Mouse (Mus musculus): Measurements from ENCODE around the gene Myl3.
A peak's percentile ranks its signal among the peaks of the same experiment; 100 is the strongest.

The Myl3 gene

DNA sequence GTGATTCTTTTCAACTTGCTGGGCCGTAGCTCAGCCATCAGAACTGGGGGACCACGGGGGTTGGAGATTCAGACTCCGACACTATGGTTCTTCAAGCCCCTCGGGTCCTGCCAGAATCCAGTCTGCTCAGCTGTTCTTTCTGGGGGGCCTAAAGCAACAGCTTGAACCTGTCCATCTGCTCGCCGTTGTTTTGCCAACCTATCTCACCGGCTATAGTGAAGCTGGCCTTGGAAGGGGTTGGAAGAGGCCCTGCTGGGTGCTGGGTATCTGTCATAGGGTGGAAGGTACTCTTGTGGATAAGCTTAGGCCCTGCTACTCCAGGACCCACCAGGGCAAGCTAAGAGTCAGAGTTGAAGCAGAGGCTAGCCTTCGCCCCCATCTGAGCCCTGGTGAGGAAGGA, 19.2 kb downstream of the Myl3 start:
- no peak for DNase-seq (ENCODE audit: low read depth, low spot score)

DNA sequence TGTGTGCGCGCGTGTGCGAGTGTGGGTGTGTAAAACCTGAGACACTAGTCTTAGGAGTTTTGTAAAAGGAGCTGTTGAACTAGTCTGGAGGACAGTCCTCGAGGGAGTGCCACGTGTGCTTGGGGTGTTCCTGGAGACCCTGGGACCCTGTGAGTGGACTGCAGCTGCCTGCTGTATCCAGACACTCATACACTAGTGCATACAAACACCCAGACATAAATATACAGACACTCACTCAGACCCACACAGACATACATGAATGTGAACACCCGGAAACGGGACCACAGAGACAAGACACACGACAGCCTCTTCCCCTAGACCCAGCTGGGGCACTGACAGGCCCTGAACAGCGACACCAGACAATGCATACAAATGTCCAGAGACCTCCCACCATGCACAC, 21.1 kb downstream of the Myl3 start:
- DNase-seq (ENCODE audit: low read depth, low spot score): no peak

DNA sequence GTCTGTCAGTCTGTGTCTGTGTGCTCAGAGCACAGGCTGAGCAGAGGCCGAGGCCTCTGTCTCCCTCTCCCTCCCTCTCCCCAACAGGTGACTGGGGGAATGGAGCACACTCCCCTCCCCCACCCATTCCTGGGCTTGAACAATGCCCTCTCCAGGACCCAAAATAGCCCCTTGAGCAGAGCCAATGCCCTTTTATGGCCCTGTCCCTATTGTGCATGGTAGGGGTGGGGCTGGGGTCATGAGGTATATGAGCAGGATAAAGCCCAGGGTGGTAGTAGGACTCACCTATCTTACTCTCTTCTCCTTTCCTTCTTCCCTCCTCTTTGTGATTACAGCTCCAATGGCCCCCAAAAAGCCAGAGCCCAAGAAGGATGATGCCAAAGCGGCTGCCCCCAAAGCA, 21.7 kb downstream of the Myl3 start:
- no peak for DNase-seq (ENCODE audit: low read depth, low spot score)

DNA sequence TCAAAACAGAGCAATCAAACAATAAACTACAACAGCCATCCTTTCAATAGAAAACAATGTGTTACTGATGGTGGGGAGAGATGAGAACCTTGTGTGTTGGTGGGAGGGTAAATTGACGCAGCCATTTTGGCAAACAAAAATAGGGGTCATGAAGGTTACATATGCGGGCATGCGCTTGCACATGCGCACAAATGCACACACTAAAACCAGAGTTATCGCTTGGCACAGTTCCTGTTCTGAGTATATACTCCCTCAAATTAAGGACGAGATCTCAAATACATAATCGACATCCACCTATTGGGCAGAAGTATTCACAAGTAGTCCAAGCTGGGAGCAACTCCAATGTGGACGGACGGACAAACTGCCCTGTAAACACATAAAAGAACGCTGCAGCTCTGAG, 30.7 kb downstream of the Myl3 start:
- DNase-seq (ENCODE audit: low read depth, low spot score): no peak

DNA sequence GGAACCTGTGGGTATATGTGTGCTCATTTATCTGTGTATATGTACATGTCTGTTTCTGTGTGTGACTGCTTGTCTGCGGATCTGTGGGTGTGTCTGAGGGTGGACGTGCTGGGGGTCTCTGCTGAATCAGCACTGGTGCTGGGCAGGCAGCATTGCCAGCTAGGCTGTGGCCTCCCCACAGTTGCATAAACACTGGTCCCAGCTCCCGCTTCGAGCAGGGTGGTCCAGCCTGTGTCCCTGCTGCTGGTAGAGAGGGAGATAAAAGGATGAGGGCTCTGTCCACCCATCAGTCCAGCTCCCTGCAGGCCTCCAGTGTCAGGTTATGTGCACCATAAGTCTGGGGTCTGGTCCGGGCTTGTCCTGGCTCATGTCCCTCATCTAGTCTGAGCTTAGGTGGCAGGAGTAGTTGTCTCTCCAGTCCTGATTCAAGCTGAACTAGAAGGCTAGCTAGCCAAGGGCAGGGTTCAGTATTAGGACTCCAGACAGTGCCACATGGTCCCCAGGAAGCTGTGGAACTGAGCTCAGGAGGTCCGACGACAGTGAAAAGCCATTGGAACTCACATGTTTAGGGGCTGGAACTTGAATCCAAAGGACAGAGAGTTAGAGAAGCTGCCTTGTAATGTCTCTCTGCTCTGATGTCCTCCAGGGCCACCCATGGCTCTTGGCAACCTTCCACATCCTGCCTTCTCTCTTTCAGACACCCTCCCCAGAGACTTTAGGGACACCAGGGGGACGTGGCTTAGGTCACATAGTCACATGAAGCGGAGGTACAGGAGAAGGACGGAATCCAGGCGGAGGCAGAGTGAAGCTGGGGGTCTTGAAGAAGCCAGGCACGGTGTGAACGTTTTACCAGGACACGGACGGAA, 33.0 kb downstream of the Myl3 start:
- no peak for DNase-seq (ENCODE audit: low read depth, low spot score)

DNA sequence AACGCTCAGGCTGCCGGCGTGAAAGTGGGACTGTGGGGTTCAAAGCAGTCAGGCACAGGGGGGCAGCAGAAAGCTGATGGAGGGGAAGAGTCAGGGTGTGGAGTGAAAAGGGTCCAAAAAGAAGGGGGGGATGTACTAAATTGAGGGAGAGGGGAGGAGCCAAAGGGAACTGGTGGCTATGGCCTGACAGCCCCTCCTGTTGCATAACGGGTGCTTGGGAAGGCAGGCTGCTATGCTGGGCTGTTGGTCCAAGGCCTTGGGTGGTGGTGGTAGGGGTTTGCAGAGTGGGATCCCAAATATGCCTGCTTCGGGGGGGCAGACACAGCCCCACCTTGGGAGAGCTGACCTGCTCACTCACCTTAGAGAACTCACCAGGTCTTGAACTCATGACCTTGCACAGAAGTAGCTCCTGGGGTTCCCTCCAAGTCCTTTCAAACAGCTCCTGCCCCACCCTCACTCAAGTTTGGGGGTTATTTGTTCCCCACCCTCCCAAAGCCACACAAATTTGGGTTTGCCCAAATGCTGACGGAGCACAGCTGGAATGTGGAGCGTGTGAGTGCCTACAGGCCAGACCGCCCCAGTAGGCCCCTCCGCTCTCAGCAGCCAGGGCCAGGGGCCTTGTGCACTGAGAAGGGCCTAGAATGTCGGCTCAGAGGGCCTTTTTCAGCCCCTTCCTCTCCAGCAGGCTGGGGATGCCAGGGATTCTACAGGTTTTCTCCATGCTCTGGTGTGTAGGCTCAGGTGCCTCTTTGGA, 33.8 kb downstream of the Myl3 start:
- DNase-seq (ENCODE audit: low read depth, low spot score): no peak

DNA sequence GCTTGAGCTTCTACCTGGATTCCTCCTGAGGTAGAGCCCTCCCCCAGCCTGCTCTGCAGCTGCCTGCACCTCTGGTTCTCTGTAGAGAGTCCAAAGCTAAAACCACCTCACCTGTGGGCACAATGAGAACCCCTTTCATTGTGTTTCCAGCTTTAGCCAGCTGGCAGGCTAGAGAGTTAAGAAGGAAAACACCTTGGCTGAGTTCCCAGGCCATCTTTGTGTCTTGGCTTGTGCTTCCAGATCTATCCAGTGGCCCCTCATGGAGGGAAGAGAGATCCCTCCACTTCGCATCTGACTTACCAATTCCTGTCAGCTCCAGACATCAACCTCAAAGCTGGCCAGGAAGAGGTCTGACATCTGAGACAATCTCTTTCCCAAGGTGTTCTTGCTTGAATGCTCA, 36.4 kb downstream of the Myl3 start:
- no peak for DNase-seq (ENCODE audit: low read depth, low spot score)

DNA sequence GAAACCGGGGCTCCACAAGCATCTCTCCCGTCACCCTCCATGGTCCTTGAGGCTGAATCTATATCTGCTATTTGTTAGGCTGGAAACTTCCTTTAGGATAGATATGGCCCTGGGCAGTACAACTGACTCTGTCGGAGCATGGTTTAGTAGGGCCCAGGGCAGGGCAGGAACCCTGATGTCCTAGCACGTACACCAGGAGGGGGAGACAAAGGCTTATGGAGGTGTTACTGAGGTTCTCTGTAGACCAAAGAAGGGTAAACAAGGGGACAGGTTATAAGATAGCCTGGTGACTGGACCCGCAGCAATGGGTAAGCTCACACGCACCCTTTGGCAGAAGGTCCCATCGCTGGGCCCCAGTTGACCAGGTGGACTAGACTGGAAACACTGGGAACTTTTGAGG, 36.9 kb downstream of the Myl3 start:
- DNase-seq (ENCODE audit: low read depth, low spot score): no peak

DNA sequence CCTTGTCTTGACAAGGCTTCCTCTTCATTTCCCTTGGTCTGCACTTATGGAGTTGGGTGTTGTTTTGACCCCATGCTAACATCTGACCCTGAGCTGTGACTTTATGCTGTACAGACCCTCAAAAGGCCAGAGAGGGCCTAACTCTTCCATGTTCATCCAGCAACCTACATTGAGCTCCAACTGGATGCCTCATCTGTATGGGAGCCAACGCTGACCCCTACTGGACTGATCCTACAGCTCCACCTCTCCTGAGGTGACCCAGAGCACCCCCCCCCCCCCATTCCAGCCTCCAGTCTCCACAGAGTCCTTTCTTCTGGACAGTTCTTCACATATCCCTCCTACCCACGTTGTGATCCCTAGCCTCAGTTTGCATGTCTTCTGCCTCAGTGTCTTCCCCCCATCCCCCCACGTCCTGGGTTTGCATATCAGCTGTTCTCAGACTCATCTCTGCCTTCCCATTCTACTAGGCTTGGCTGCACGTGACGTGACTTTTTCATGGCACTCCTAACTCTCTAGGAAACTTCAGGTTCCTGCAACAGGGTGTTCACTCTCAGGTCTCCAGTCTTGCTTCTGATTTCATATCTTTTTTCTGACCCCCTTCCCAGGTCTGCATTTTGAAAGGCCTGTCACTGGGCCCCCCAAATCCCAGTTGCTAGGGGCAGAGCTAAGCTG, 37.7 kb downstream of the Myl3 start:
- DNase-seq (ENCODE audit: low read depth, low spot score): no peak

DNA sequence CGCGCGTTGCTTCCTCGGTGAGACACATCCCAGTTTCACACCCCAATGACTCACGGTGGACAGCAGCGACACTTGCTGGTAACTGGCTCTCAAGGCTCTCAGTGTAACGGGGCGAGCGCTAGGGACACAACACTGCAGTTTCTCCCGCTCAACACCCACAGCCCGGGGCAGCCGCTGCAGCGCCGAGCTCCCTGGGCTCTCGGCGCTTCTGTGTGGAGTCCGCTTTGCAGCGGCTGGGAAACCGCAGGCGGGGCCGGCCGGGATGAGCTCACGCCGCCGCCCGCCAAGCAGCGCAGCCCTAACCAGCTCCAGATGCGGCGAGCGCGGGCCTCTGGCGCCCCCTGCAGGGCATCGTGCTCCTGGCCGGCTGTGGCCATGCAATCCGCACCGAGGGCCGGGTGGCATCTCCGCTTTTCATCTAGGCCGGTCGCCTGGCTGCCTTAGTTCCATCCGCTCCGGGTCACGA, 39.6 kb downstream of the Myl3 start:
- peak; percentile 74 for DNase-seq (ENCODE audit: low read depth, low spot score)

DNA sequence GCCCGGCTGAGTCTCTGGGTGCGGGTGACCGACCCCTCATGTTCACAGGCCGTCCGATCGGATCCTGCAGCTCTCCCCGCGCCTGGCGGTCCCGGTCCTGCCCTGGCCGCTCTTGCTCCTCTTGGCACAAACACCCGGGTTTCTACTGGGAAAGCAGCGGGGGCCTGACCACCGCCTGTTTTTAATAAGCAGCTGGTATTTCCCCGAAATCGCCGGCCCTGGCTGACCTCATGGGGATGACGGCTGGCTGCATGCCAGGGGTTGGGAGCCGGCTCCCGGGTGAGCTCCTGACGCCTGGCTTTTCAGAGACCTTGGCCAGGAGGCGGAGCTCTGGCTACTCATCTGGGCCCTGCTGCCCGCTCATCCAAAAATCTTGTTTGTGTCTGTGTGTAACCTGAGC, 40.1 kb downstream of the Myl3 start:
- DNase-seq (ENCODE audit: low read depth, low spot score): peak; percentile 34

DNA sequence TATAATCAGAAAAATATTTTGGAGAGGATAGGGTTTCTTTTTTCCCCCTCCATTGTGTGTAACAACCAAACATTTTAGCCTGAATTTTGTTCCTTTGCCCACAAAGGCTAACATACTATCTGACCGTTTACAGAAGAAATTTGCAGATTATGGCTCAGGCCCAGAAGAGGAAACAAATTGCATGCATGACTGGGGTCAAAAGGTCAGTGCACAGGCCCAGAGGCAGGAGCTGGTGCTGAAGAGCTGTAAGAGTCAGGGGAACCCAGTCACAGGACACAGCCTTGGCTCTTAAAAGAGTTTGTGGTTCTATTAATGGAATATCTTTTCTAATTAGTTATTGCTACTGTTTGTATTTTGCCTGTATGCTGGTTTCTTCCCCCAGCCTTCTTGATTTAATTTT, 42.0 kb downstream of the Myl3 start:
- no peak for DNase-seq (ENCODE audit: low read depth, low spot score)

DNA sequence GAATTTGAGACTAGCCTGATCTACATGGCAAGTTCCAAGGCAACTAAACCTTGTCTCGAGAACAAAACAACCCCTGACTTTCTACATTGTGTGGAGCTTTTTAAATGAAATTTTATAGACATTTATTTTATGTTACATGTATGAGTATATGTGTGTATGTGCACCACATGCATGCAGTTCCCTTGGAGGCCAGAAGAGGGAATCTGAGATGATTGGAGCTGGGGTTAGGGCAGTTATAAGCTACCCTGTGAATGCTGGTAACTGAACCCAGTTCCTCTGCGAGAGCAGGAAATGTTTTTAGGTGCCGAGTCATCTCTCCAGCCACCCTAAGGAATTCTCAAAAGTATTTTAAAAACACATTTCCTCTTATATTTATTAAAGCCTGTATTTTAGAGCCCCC, 46.5 kb downstream of the Myl3 start:
- no peak for DNase-seq (ENCODE audit: low read depth, low spot score)

DNA sequence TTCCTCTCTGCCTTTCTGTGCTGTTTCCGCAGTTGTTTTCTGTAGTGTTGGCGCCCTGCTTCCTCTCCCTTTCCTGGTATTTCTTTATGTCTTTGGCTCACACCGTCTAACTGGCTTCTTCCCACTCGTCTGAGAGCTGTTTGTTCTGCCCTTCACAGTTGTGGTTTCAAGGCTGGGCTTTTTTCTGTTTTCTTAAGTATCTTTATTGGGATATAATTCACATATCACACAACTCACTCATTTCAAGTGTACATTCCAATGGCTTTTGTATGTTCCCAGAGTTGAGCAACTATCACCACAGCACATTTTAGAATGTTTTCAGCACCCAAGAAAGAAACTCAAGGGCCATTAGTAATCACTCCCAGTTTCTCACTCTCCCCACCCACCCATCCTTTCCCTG, 48.8 kb downstream of the Myl3 start:
- no peak for DNase-seq (ENCODE audit: low read depth, low spot score)

DNA sequence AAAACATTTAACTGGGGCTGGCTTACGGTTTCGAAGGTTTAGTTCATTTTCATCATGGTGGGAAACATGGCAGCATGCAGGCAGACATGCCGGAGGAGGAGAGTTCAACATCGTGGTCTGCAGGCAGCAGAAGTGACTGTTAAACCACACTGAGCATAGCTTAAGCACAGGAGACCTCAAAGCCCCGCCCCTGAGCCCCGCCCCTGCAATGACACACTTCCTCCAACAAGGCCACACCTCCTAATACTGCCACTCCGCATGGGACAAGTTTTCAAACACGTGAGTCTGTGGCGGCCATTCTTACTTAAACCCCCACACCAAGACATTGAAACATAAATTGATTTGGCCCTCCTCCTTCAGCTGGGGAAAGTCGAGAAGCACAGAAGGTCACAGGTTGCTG, 55.4 kb downstream of the Myl3 start:
- no peak for DNase-seq (ENCODE audit: low read depth, low spot score)

DNA sequence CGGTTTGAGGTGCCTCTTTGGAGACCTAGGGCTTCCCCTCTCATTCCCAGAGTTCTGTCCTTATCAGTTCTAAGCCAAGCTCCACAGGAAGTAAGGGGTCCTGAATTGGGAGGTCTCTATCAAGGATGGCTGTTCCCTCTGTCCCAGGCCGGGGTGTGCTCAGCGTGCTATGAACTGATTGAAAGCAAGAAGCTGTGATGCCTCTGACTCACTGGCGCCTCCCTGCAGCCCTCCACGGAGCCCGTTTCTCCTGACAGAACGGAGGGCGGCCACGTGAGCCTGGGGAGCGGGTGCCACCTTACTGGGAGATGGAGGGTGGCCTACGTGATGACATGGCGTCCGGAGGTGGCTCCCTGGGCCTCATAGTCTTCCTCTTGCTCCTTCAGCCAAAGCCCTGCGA, 56.2 kb downstream of the Myl3 start, which contains the start of gene Prss42:
TSS of gene Prss42 (plus strand) at position 301 of the 400 bp plus-strand sequence.
- no peak for DNase-seq (ENCODE audit: low read depth, low spot score)

DNA sequence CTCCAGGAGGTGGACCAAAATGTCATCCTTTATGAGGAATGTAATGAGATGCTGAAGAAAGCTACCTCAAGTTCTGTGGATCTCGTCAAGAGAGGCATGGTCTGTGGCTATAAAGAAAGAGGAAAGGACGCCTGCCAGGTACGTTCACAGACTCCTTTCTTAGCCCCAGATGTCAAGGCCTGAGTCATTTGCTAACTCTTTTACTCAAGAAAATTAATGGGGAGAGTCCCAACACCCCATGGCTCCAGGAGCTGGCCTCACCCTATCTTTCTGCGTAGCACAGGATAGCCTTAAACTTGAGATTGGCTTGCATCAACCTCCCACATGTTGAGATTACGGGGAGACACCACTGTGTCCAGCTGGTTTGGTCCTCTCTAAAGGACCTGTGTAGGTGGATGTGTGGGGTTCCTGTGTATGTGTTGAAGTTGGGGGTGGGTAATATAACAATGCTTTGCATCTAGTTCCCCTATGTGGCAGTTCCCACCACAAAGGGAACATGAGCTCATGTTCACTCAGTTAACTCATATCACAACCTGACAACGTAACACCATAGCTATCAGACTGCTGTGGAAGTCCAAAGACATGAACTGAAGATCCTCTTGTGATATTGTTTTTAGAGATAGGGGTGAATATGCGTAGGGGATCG, 59.3 kb downstream of the Myl3 start:
- no peak for DNase-seq (ENCODE audit: low read depth, low spot score)

DNA sequence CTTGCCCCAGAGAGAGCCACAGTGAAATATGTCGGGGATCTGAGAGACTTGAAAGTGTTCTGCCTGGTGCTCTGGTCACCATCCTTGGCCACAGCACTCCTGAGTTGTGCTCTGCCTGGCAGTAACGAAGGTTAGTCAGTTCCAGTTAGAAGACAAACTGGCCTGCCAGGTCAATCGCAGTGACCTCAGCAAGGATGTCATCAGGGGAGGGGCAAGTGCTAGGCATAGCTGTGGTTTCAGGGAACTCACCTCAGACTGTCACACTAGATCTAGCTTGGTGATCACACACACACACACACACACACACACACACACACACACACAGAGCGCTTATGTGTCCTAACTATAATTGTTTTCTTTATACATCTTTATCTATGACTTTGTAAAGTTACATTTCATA, 61.6 kb downstream of the Myl3 start:
- DNase-seq (ENCODE audit: low read depth, low spot score): no peak

DNA sequence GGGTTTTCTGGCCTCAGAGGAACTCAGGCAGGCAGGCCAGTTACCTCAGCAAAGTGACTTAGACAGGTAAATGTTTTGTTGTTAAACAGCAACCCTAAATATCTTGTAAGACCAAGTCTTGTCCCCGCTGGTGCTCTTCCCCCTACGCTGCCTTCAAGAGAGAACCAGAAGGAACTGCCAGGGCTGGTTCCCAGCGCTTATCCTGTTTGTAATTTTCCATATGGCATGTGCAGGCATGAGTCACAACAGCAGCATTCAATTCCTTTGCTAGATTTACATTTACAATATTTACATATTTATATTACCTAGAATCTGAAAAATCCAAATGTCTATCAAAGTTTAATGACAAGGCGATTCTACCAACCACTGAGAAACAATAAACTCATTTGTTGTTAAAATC, 68.4 kb downstream of the Myl3 start:
- no peak for DNase-seq (ENCODE audit: low read depth, low spot score)

DNA sequence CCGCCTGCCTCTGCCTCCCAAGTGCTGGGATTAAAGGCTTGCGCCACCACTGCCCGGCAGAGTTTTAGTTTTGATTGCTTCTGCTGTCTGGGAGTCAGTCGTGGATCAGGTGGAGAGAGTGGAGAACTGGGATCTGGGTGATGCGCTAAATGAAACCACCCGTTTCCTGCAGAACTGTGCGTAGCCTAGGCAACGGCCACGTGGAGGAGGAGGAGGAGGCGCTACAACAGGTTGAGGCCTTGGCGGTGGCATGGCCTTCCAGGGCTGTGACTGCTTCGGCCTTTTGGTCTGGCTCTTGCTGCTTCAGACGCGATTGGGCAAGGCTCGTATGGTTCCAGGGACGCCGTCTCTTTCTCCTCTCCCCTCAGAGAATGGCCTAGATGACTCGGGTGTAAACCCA, 72.1 kb downstream of the Myl3 start, which contains the start of gene Prss44:
TSS of gene Prss44 (plus strand) at position 206 of the 400 bp plus-strand sequence.
- DNase-seq (ENCODE audit: low read depth, low spot score): no peak
